Mouse (Mus musculus) megakaryocyte, embryonic 14.5 days (primary cell): ENCODE measurements around the gene Dennd6a.

Experiments
- FLI1 ChIP-seq: IDR thresholded peaks from 2 replicates; pipeline ENCODE4 v1.6.1; 2012; ENCODE audit warnings: low read length, inconsistent platforms, mixed read lengths
- GATA1 ChIP-seq: IDR thresholded peaks from 3 replicates; pipeline ENCODE4 v1.6.1; 2012; ENCODE audit warnings: mixed read lengths, low read length, inconsistent platforms, borderline replicate concordance

GRCm38 (mm10) chr14:26562247-26562646 is 11.4 kb upstream of the Dennd6a start:
- TF ChIP-seq FLI1, result no peak
- TF ChIP-seq GATA1, result no peak
